ENCODE assay signal across 19 mouse cellular contexts in genomic region chr9:96860380-96861091, GRCm38 (mm10). TPM values are rescaled to one million over a fixed set of nuclear protein-coding genes. Genes with fewer than 3 reads are reported as not detected.
A peak's percentile ranks its signal among the peaks of the same experiment; 100 is the strongest.
DNase-seq lines count a peak whose midpoint lies in the region; ATAC-seq and TF ChIP-seq lines count a peak whose summit lies in the region.
"Had no signal": no experiment of that assay in that cellular context is flagged by ENCODE, and none has a peak within 500 bp of the region (broad histone marks: within the 10 kb centered on the region; RNA-seq: fewer than 3 reads in every experiment).

No protein-coding gene starts in this region.

- peaks cover 10% of the 10 kb centered on the region for H3K4me1 ChIP-seq in cortical plate, adult 2 months (ENCODE audit: control insufficient read depth, insufficient read depth, low read length)
- H3K4me1 ChIP-seq in stomach, embryonic 16.5 days (ENCODE audit: control insufficient read depth, insufficient read depth, low read length) = 0 out of 2 replicates have a peak, but pooled peaks cover 3% of the 10 kb centered on the region

- H3K27ac ChIP-seq in layer of hippocampus, adult 2 months = peak overlapping the region; percentile 44; the same call in 1 of the 2 replicates
- peak overlapping the region; percentile 32; the same call in 1 of the 2 replicates for H3K27ac ChIP-seq in cortical plate, adult 2 months (ENCODE audit: insufficient read depth, low read length)
- peak overlapping the region; percentile 64 for H3K27ac ChIP-seq in stomach, embryonic 16.5 days (ENCODE audit: low read length)
- H3K27ac ChIP-seq: forebrain, embryonic 13.5 days; gastrocnemius, adult 2 months had no signal

- no peak for ATAC-seq in stomach, embryonic 16.5 days (ENCODE audit: insufficient read depth, low FRiP score)
- ATAC-seq: forebrain, embryonic 13.5 days had no signal

- no peak for TF ChIP-seq CTCF in layer of hippocampus, adult 2 months (conservative IDR thresholded peaks at IDR 0.05)
- no peak for TF ChIP-seq CTCF in cortical plate, adult 2 months (IDR thresholded peaks at IDR 0.05; ENCODE audit: extremely low read depth, insufficient read depth, low read length)

- no peak overlapping the region for H3K4me3 ChIP-seq in layer of hippocampus, adult 2 months
- H3K4me3 ChIP-seq in cortical plate, adult 2 months (ENCODE audit: insufficient read depth, low read length) = no peak overlapping the region
- no peak overlapping the region for H3K4me3 ChIP-seq in stomach, embryonic 16.5 days (replicated peaks; ENCODE audit: low read length)
- H3K4me3 ChIP-seq: embryonic facial prominence, embryonic 15.5 days; forebrain, embryonic 13.5 days; gastrocnemius, adult 2 months; limb, embryonic 12.5 days had no signal

- no peak overlapping the region for H3K4me2 ChIP-seq in stomach, embryonic 16.5 days (ENCODE audit: low read depth, low read length)
- H3K4me2 ChIP-seq: embryonic facial prominence, embryonic 15.5 days; forebrain, embryonic 13.5 days; limb, embryonic 12.5 days had no signal

- no peak overlapping the region for H3K9ac ChIP-seq in stomach, embryonic 16.5 days (ENCODE audit: low read length)
- H3K9ac ChIP-seq: embryonic facial prominence, embryonic 15.5 days; forebrain, embryonic 13.5 days; limb, embryonic 12.5 days had no signal

- H3K36me3 ChIP-seq in stomach, embryonic 16.5 days (ENCODE audit: control insufficient read depth, insufficient read depth, low read length) = no peaks in the 10 kb centered on the region
- H3K36me3 ChIP-seq: embryonic facial prominence, embryonic 15.5 days; limb, embryonic 12.5 days had no signal

- WGBS in stomach, embryonic 16.5 days = 76% methylated on average over 5 of the region's 5 CpGs

- H3K9me3 ChIP-seq in stomach, embryonic 16.5 days (replicated peaks; ENCODE audit: control insufficient read depth, low read length) = no peaks in the 10 kb centered on the region
- H3K9me3 ChIP-seq: embryonic facial prominence, embryonic 15.5 days; forebrain, embryonic 13.5 days; limb, embryonic 12.5 days had no signal

- TF ChIP-seq POLR2A in cortical plate, adult 2 months (IDR thresholded peaks at IDR 0.05; ENCODE audit: extremely low read depth, insufficient read depth, low read length) = no peak

- H3K27me3 ChIP-seq in stomach, embryonic 16.5 days (ENCODE audit: control insufficient read depth, insufficient read depth, low read length) = no peaks in the 10 kb centered on the region
- H3K27me3 ChIP-seq: embryonic facial prominence, embryonic 15.5 days; forebrain, embryonic 13.5 days; limb, embryonic 12.5 days had no signal

- no peak for DNase-seq in layer of hippocampus, adult 2 months (ENCODE audit: low spot score in 2 of 2)
- no peak for DNase-seq in layer of hippocampus, adult 8-10 months (ENCODE audit: low spot score in 2 of 2)
- DNase-seq in fibroblast of lung, adult 2 months (ENCODE audit: low read depth) = peak; percentile 93
- DNase-seq in lung, postnatal 10 days = no peak
- no peak for DNase-seq in layer of hippocampus, adult 9-10 months (ENCODE audit: low spot score)
- DNase-seq: cerebellum, adult 9-10 months; gastrocnemius, adult 2 months; heart, postnatal 4 days; kidney, adult 18-20 months; kidney, postnatal 14 days; lung, postnatal 36 days; midbrain, embryonic 14.5 days; right cerebral cortex, postnatal 14 days; thymus, adult 18-20 months had no signal

RNA-seq across cellular contexts. Expression of gene Pxylp1, which starts 31.9 kb away (rescaled TPM):
- total RNA-seq in layer of hippocampus, adult 2 months (2021) = 10 to 100 TPM; 17.7 to 20.2 TPM
- 10 to 100 TPM; 15.2 to 22.6 (median 20.5) TPM for total RNA-seq in layer of hippocampus, adult 8-10 months (2022)
- polyA plus RNA-seq in cortical plate, adult 2 months (2012; rRNA removed) = 10.9 and 11.8 TPM in 2 replicates
- 28.9 and 33.1 TPM in 2 replicates for polyA plus RNA-seq in stomach, embryonic 16.5 days (2015; fragmentation: Nextera tagmentation; extraction: Ambion mirVana)
